17 mouse cellular contexts compared by ENCODE assay signal in genomic region chr6:63347015-63347414, GRCm38 (mm10).
"Had no signal": no experiment of that assay in that cellular context is flagged by ENCODE, and none has a peak within 500 bp of the region (broad histone marks: within the 10 kb centered on the region; RNA-seq: fewer than 3 reads in every experiment).

No protein-coding gene starts in this region.

- H3K4me1 ChIP-seq: neural tube, embryonic 12.5 days; neural tube, embryonic 13.5 days; neural tube, embryonic 15.5 days; stomach, embryonic 15.5 days had no signal

- DNase-seq: retina, postnatal 1 day; right cerebral cortex, adult 18-20 months; right cerebral cortex, postnatal 14 days; right cerebral cortex, postnatal 25 days; right cerebral cortex, postnatal 4 days; spleen, adult 18-20 months; thymus, adult 18-20 months; thymus, adult 2 months; thymus, postnatal 14 days; thymus, postnatal 25 days; thymus, postnatal 36 days; thymus, postnatal 4 days had no signal

- H3K36me3 ChIP-seq: neural tube, embryonic 12.5 days; neural tube, embryonic 13.5 days; neural tube, embryonic 15.5 days; stomach, embryonic 15.5 days had no signal

- H3K27me3 ChIP-seq: neural tube, embryonic 12.5 days; neural tube, embryonic 13.5 days; neural tube, embryonic 15.5 days; stomach, embryonic 15.5 days had no signal

- H3K4me3 ChIP-seq: neural tube, embryonic 12.5 days; neural tube, embryonic 13.5 days; neural tube, embryonic 15.5 days; stomach, embryonic 15.5 days had no signal

- H3K27ac ChIP-seq: neural tube, embryonic 12.5 days; neural tube, embryonic 13.5 days; neural tube, embryonic 15.5 days; stomach, embryonic 15.5 days; stomach, postnatal 0 days had no signal

- H3K9ac ChIP-seq: neural tube, embryonic 12.5 days; neural tube, embryonic 13.5 days; neural tube, embryonic 15.5 days; stomach, embryonic 15.5 days had no signal
